Mouse (Mus musculus) spleen, adult 18-20 months (tissue): ENCODE data around the gene Kcng4.
A peak's percentile ranks its signal among the peaks of the same experiment; 100 is the strongest.

Source experiments
- DNase-seq, 2 experiments: peaks; one replicate each; pipeline ENCODE4 v3.0.0; 2022; ENCODE audit warnings: mixed read lengths in 2 of 2

Gene Kcng4

GRCm38 (mm10) chr8:119606224-119606623 is 29.3 kb downstream of the Kcng4 start:
- DNase-seq, result no peak

GRCm38 (mm10) chr8:119604996-119605395 is 30.5 kb downstream of the Kcng4 start, which contains the start of gene Taf1c:
Gene Taf1c (minus strand): TSS chr8:119605222.
- peak; percentile 80 to 94 for DNase-seq

- no peak for DNase-seq
Measured at GRCm38 (mm10) chr8:119604398-119604803, 31.1 kb downstream of the Kcng4 start.

- DNase-seq, result no peak
Measured at GRCm38 (mm10) chr8:119603771-119604170, 31.7 kb downstream of the Kcng4 start.

GRCm38 (mm10) chr8:119591456-119591855 is 44.0 kb downstream of the Kcng4 start:
- no peak for DNase-seq

- no peak for DNase-seq
Measured at GRCm38 (mm10) chr8:119590348-119590747, 45.1 kb downstream of the Kcng4 start.

- no peak for DNase-seq
Measured at GRCm38 (mm10) chr8:119588844-119589243, 46.6 kb downstream of the Kcng4 start.

GRCm38 (mm10) chr8:119588321-119588720 is 47.2 kb downstream of the Kcng4 start:
- no peak for DNase-seq

GRCm38 (mm10) chr8:119585901-119586300 is 49.6 kb downstream of the Kcng4 start:
- no peak for DNase-seq

GRCm38 (mm10) chr8:119580441-119581161 is 54.9 kb downstream of the Kcng4 start:
- DNase-seq, result no peak

- DNase-seq, result no peak
Measured at GRCm38 (mm10) chr8:119579096-119579495, 56.4 kb downstream of the Kcng4 start.

GRCm38 (mm10) chr8:119575366-119575726 is 60.1 kb downstream of the Kcng4 start:
- no peak for DNase-seq

- DNase-seq, result peak; percentile 94 to 99
Measured at GRCm38 (mm10) chr8:119574437-119575365, 60.8 kb downstream of the Kcng4 start, which contains the start of the genes Hsdl1 and Dnaaf1. Gene Hsdl1 (minus strand): TSS chr8:119575183. Gene Dnaaf1 (plus strand): TSS chr8:119575235.
